Mouse (Mus musculus) liver, postnatal 0 days (tissue): ENCODE measurements around the gene Prss28. TPM values are rescaled to one million over a fixed set of nuclear protein-coding genes. Genes with fewer than 3 reads are reported as not detected.

Experiments
- ATAC-seq: fragments of 200-750 bp; cut with Nextera tagmentation; 2 replicates; pipeline ENCODE4 v1.8.0; 2017; ENCODE audit warnings: mild to moderate bottlenecking, moderate library complexity
- DNase-seq: peaks from one replicate; pipeline ENCODE4 v3.0.0-alpha.2; 2016
- H3K27ac ChIP-seq: fragments of 300-500 bp; sonication (generic); 2 replicates; pipeline ENCODE4 v1.5.1; 2014; ENCODE audit warnings: antibody characterized with exemption, moderate library complexity, mild to moderate bottlenecking, low read depth
- H3K27me3 ChIP-seq: fragments of 300-500 bp; sonication (generic); 2 replicates; pipeline ENCODE4 v1.6.1; 2014; ENCODE audit warnings: low read length, control low read depth, mixed read lengths; ENCODE audit not compliant: insufficient read depth
- H3K36me3 ChIP-seq: fragments of 300-500 bp; sonication (generic); replicated peaks from 2 replicates; pipeline ENCODE4 v1.6.1; 2014; ENCODE audit warnings: mild to moderate bottlenecking, control low read depth, low read length, moderate library complexity, mixed read lengths; ENCODE audit not compliant: insufficient read depth
- H3K4me1 ChIP-seq: fragments of 300-500 bp; sonication (generic); 2 replicates; pipeline ENCODE4 v1.6.1; 2014; ENCODE audit warnings: antibody characterized with exemption, mild to moderate bottlenecking, control low read depth; ENCODE audit not compliant: insufficient read depth
- H3K4me2 ChIP-seq: fragments of 300-500 bp; sonication (generic); 2 replicates; pipeline ENCODE4 v1.6.1; 2014; ENCODE audit warnings: low read depth, mild to moderate bottlenecking, low read length, moderate library complexity, mixed read lengths
- H3K4me3 ChIP-seq: fragments of 300-500 bp; sonication (generic); 2 replicates; pipeline ENCODE4 v1.5.1; 2014; ENCODE audit warnings: low read depth, low read length
- H3K9ac ChIP-seq: fragments of 300-500 bp; sonication (generic); replicated peaks from 2 replicates; pipeline ENCODE4 v1.6.1; 2014; ENCODE audit warnings: mild to moderate bottlenecking, moderate library complexity
- H3K9me3 ChIP-seq: fragments of 300-500 bp; sonication (generic); 2 replicates; pipeline ENCODE4 v1.6.1; 2016; ENCODE audit warnings: mild to moderate bottlenecking, control low read depth, low read length, mixed read lengths
- CTCF ChIP-seq: sonication (generic); IDR thresholded peaks from 2 replicates; pipeline ENCODE4 v1.5.1; 2016; ENCODE audit warnings: antibody characterized with exemption, low read depth
- EP300 ChIP-seq: IDR thresholded peaks from 2 replicates; pipeline ENCODE4 v1.6.1; 2016; ENCODE audit warnings: antibody characterized with exemption, low read depth, mild to moderate bottlenecking
- WGBS: fragments of 180-500 bp; shearing (Covaris S2); extraction: QIAGEN DNeasy Blood & Tissue Kit; methylation state at CpG from one replicate; pipeline ENCODE4 v1.1.7; 2014; ENCODE audit not compliant: insufficient replicate concordance; 5-methylcytosine and 5-hydroxymethylcytosine counted together
- polyA plus RNA-seq: library from polyadenylated mRNA; unstranded; fragments of >200 nt; fragmentation: Nextera tagmentation; extraction: Ambion mirVana; gene quantifications from 2 replicates; pipeline ENCODE4 v1.2.1, GENCODE M21; 2015

The Prss28 gene
- polyA plus RNA-seq, 1 experiment from 2014 or later: not detected

GRCm38 (mm10) chr17:25361291-25361690, 52.8 kb downstream of the Prss28 start:
- Histone ChIP-seq H3K27ac (no peak overlapping the region), H3K9me3 (no peaks in the 10 kb centered on the region), H3K27me3 (no peaks in the 10 kb centered on the region), H3K36me3 (no peaks in the 10 kb centered on the region), H3K4me3 (no peak overlapping the region), H3K4me1 (no peaks in the 10 kb centered on the region), H3K4me2 (no peak overlapping the region), H3K9ac (no peak overlapping the region)
- ATAC-seq: no peak
- TF ChIP-seq EP300: no peak
- TF ChIP-seq CTCF: no peak
- no peak for DNase-seq
- WGBS: 53% methylated on average over 2 of the region's 2 CpGs

Other genes starting within 250 kb of the Prss28 start
- gene Tmem204, start 225.1 kb upstream of the Prss28 start, polyA plus RNA-seq: 8.3 and 9.4 TPM in 2 replicates
- gene Telo2, start 192.7 kb upstream of the Prss28 start, polyA plus RNA-seq: 5.3 and 5.7 TPM in 2 replicates
- not detected in 2 replicates for gene Ptx4, start 187.9 kb upstream of the Prss28 start, polyA plus RNA-seq
- 7.3 and 8.6 TPM in 2 replicates for gene Clcn7, start 175.3 kb upstream of the Prss28 start, polyA plus RNA-seq
- not detected in 2 replicates for gene Ccdc154, start 146.2 kb upstream of the Prss28 start, polyA plus RNA-seq
- gene Gm38655, start 133.2 kb upstream of the Prss28 start, polyA plus RNA-seq: not detected in 2 replicates
- gene BC003965, start 124.1 kb upstream of the Prss28 start, polyA plus RNA-seq: 15.6 and 15.8 TPM in 2 replicates
- gene Unkl, start 120.2 kb upstream of the Prss28 start, polyA plus RNA-seq: 2.3 and 3.4 TPM in 2 replicates
- 21.2 and 22.8 TPM in 2 replicates for gene Gnptg, start 68.5 kb upstream of the Prss28 start, polyA plus RNA-seq
- gene Tsr3, start 68.5 kb upstream of the Prss28 start, polyA plus RNA-seq: 19.1 and 19.7 TPM in 2 replicates
- gene Baiap3, start 52.3 kb upstream of the Prss28 start, polyA plus RNA-seq: 0.54 and 0.58 TPM in 2 replicates
- 155 and 164 TPM in 2 replicates for gene Ube2i, start 34.0 kb upstream of the Prss28 start, polyA plus RNA-seq
- gene Prss34, start 10.3 kb upstream of the Prss28 start, polyA plus RNA-seq: 11.1 and 15.4 TPM in 2 replicates
- not detected in 2 replicates for gene Prss29, start 10.0 kb downstream of the Prss28 start, polyA plus RNA-seq
- gene Tpsab1, start 36.9 kb downstream of the Prss28 start, polyA plus RNA-seq: 0.06 TPM in 1 of 2 replicates, not detected in the other
- 0.75 and 1.6 TPM in 2 replicates for gene Tpsb2, start 57.7 kb downstream of the Prss28 start, polyA plus RNA-seq
- gene Tpsg1, start 60.6 kb downstream of the Prss28 start, polyA plus RNA-seq: 0.21 TPM in 1 of 2 replicates, not detected in the other
- gene Cacna1h, start 125.1 kb downstream of the Prss28 start, polyA plus RNA-seq: 0.15 and 0.17 TPM in 2 replicates
- 0.07 and 0.15 TPM in 2 replicates for gene Tekt4, start 146.0 kb downstream of the Prss28 start, polyA plus RNA-seq
- not detected in 2 replicates for gene Sstr5, start 188.6 kb downstream of the Prss28 start, polyA plus RNA-seq